ENCODE assay signal across 9 mouse cellular contexts in the genomic region with DNA sequence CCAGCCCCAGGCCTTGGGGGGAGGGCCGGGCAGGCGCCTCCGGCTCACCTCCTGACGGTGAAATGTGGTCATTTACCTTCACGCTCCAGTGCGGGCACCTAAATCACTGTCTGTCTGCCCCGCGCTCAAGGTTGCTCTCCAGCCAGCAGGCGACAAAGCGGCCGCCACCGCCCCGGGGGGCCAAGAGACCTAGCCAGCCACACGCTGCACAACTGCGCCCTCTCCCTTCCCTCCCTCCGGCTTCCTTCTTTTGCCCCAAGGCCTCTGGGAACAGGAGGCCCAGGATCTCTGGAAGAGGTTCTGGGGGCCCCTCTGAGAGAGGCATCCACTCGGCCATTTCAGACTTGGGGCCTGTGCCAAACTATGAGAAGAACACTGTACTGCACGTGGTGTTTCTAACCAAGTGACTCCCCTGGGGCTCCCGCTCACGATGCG. TPM values are rescaled to one million over a fixed set of nuclear protein-coding genes. Genes with fewer than 3 reads are reported as not detected.
DNase-seq lines count a peak whose midpoint lies in the region; ATAC-seq lines count a peak whose summit lies in the region.
"Had no signal": no experiment of that assay in that cellular context is flagged by ENCODE, and none has a peak within 500 bp of the region (broad histone marks: within the 10 kb centered on the region; RNA-seq: fewer than 3 reads in every experiment).

No protein-coding gene starts in this region.

- peaks cover 16% of the 10 kb centered on the region for H3K4me1 ChIP-seq in heart, embryonic 16.5 days (ENCODE audit: control insufficient read depth, insufficient read depth, low read length)

- H3K9ac ChIP-seq in heart, embryonic 16.5 days (ENCODE audit: low read length), result peak overlapping the region; percentile 63

- H3K27me3 ChIP-seq in heart, embryonic 16.5 days (ENCODE audit: control insufficient read depth, insufficient read depth, low read length), result peaks cover 6% of the 10 kb centered on the region; the same call in 1 of the 2 replicates

- peak overlapping the region; percentile 33 for H3K4me3 ChIP-seq in heart, embryonic 16.5 days (ENCODE audit: low read length)
- H3K4me3 ChIP-seq: megakaryocyte, embryonic 14.5 days had no signal

- peak; percentile 18 for DNase-seq in NIH3T3 (ENCODE audit: low read depth)
- peak; percentile 37 for DNase-seq in cerebellum, adult 8-10 months
- peak; percentile 49 to 77 for DNase-seq in kidney, postnatal 25 days
- peak; percentile 43 for DNase-seq in retina, embryonic 14.5 days (ENCODE audit: low spot score)
- no peak for DNase-seq in thymus, adult 18-20 months
- no peak for DNase-seq in urinary bladder, postnatal 25 days (ENCODE audit: low spot score)

- peak; percentile 44 for ATAC-seq in heart, embryonic 16.5 days (replicated peaks; ENCODE audit: extremely low read depth, insufficient read depth, low FRiP score)
- no peak for ATAC-seq in CD4-positive, CD25-positive, alpha-beta regulatory T cell, adult 4 months

- 6% methylated on average over 21 of the region's 21 CpGs for WGBS in heart, embryonic 16.5 days

- peak overlapping the region; percentile 58 for H3K4me2 ChIP-seq in heart, embryonic 16.5 days (ENCODE audit: low read depth, low read length)

- H3K27ac ChIP-seq in heart, embryonic 16.5 days (ENCODE audit: low read length), result peak overlapping the region; percentile 76

- H3K36me3 ChIP-seq in heart, embryonic 16.5 days (ENCODE audit: control insufficient read depth, insufficient read depth), result no peaks in the 10 kb centered on the region

- H3K9me3 ChIP-seq in heart, embryonic 16.5 days (replicated peaks; ENCODE audit: control insufficient read depth, low read length), result no peaks in the 10 kb centered on the region
- H3K9me3 ChIP-seq: megakaryocyte, embryonic 14.5 days had no signal

RNA-seq across cellular contexts. Expression of a gene that starts 54.8 kb away (rescaled TPM):
- polyA plus RNA-seq in heart, embryonic 16.5 days (2015; fragmentation: Nextera tagmentation; extraction: Ambion mirVana), result 24.0 and 28.4 TPM in 2 replicates
- polyA plus RNA-seq in CD4-positive, CD25-positive, alpha-beta regulatory T cell, adult 4 months (2017; shearing (Covaris generic)), result 10 to 100 TPM in 1 of 2 experiments, 1 to 10 TPM in 1; 6.8 to 12.1 TPM

Comparison
In these comparisons a context has a peak if more than half of its experiments do, and no peak if none do; other contexts are left out.
1. DNase-seq: peak in NIH3T3 (single experiment), cerebellum, adult 8-10 months (single experiment), kidney, postnatal 25 days (2 of 2) and retina, embryonic 14.5 days (single experiment); none in thymus, adult 18-20 months (0 of 2) and urinary bladder, postnatal 25 days (single experiment).